Mouse (Mus musculus): ENCODE measurements around the gene Mphosph9.
"Not testable (repeated sequence)": the region's sequence is repeated elsewhere in the genome, so short reads cannot be mapped to it uniquely, and the experiment has no call there.

Mphosph9 gene

GRCm38 (mm10) chr5:124240841-124241685 lies 86.7 kb downstream of the Mphosph9 start:
- no peak for DNase-seq (ENCODE audit: extremely low read depth, low read depth)

- no peak for DNase-seq (ENCODE audit: extremely low read depth, low read depth)
Observed at GRCm38 (mm10) chr5:124236180-124236579, 91.6 kb downstream of the Mphosph9 start.

- no peak for DNase-seq (ENCODE audit: extremely low read depth, low read depth)
Observed at GRCm38 (mm10) chr5:124234778-124235177, 93.0 kb downstream of the Mphosph9 start.

GRCm38 (mm10) chr5:124233874-124234661 lies 93.7 kb downstream of the Mphosph9 start:
- no peak for DNase-seq (ENCODE audit: extremely low read depth, low read depth)

- DNase-seq (ENCODE audit: extremely low read depth, low read depth), result no peak
Observed at GRCm38 (mm10) chr5:124233144-124233465, 94.7 kb downstream of the Mphosph9 start.

GRCm38 (mm10) chr5:124232360-124233143 lies 95.2 kb downstream of the Mphosph9 start:
- no peak for DNase-seq (ENCODE audit: extremely low read depth, low read depth)

- no peak for DNase-seq (ENCODE audit: extremely low read depth, low read depth)
Observed at GRCm38 (mm10) chr5:124230461-124230860, 97.3 kb downstream of the Mphosph9 start.

GRCm38 (mm10) chr5:124227193-124227592 lies 100.6 kb downstream of the Mphosph9 start:
- DNase-seq (ENCODE audit: extremely low read depth, low read depth), result no peak

- no peak for DNase-seq (ENCODE audit: extremely low read depth, low read depth)
Observed at GRCm38 (mm10) chr5:124226494-124226893, 101.3 kb downstream of the Mphosph9 start.

- DNase-seq (ENCODE audit: extremely low read depth, low read depth), result no peak
Observed at GRCm38 (mm10) chr5:124225891-124226290, 101.9 kb downstream of the Mphosph9 start.

- no peak for DNase-seq (ENCODE audit: extremely low read depth, low read depth)
Observed at GRCm38 (mm10) chr5:124224321-124225092, 103.3 kb downstream of the Mphosph9 start.

- DNase-seq (ENCODE audit: extremely low read depth, low read depth), result no peak
Observed at GRCm38 (mm10) chr5:124223574-124223973, 104.2 kb downstream of the Mphosph9 start.

- no peak for DNase-seq (ENCODE audit: extremely low read depth, low read depth)
Observed at GRCm38 (mm10) chr5:124222696-124223095, 105.1 kb downstream of the Mphosph9 start.

GRCm38 (mm10) chr5:124221736-124222040 lies 106.1 kb downstream of the Mphosph9 start:
- no peak for DNase-seq (ENCODE audit: extremely low read depth, low read depth)

GRCm38 (mm10) chr5:124221037-124221735 lies 106.6 kb downstream of the Mphosph9 start:
- DNase-seq (ENCODE audit: extremely low read depth, low read depth), result no peak

- no peak for DNase-seq (ENCODE audit: extremely low read depth, low read depth)
Observed at GRCm38 (mm10) chr5:124220551-124220950, 107.2 kb downstream of the Mphosph9 start.

GRCm38 (mm10) chr5:124219431-124219830 lies 108.3 kb downstream of the Mphosph9 start:
- DNase-seq (ENCODE audit: extremely low read depth, low read depth), result no peak

GRCm38 (mm10) chr5:124218986-124219385 lies 108.8 kb downstream of the Mphosph9 start:
- DNase-seq (ENCODE audit: extremely low read depth, low read depth), result no peak

- DNase-seq (ENCODE audit: extremely low read depth, low read depth), result no peak
Observed at GRCm38 (mm10) chr5:124217566-124218249, 110.1 kb downstream of the Mphosph9 start.

- not testable (repeated sequence) for DNase-seq (ENCODE audit: extremely low read depth, low read depth)
Observed at GRCm38 (mm10) chr5:124217092-124217491, 110.7 kb downstream of the Mphosph9 start.

All from MEL-GATA-1-ER (cell line).